Mouse (Mus musculus): ENCODE measurements around the gene Usp2.

Usp2 gene

DNA sequence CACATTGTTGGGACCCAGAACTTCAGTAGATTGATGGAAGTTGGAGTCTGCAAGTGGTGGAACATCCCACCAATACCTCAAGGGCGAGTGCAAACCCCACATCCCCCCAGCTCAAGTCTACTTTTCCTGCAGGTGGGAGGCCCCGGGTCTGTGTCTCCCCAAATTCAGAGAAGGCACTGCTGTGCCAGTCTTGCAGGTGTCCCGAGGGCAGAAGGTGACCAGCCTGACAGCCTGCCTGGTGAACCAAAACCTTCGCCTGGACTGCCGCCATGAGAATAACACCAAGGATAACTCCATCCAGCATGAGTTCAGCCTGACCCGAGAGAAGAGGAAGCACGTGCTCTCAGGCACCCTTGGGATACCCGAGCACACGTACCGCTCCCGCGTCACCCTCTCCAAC lies 20.4 kb upstream of the Usp2 start:
- DNase-seq (ENCODE audit: low spot score), result no peak

DNA sequence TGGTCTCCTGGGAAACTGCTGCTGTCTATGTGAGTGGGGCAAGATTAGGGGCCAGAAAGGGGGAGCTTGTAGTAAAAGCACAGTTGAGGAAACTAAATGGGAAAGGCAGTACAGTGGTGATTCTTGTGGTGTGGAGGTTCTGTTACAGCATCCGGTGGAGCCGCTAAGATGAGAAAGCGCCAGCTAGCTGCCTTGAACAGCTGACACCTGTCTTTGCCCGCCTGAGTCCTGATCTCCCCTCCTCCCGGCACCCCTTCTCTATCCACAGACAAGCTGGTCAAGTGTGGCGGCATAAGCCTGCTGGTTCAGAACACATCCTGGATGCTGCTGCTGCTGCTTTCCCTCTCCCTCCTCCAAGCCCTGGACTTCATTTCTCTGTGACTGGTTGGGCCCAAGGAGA lies 19.8 kb upstream of the Usp2 start:
- DNase-seq (ENCODE audit: low spot score), result no peak

DNA sequence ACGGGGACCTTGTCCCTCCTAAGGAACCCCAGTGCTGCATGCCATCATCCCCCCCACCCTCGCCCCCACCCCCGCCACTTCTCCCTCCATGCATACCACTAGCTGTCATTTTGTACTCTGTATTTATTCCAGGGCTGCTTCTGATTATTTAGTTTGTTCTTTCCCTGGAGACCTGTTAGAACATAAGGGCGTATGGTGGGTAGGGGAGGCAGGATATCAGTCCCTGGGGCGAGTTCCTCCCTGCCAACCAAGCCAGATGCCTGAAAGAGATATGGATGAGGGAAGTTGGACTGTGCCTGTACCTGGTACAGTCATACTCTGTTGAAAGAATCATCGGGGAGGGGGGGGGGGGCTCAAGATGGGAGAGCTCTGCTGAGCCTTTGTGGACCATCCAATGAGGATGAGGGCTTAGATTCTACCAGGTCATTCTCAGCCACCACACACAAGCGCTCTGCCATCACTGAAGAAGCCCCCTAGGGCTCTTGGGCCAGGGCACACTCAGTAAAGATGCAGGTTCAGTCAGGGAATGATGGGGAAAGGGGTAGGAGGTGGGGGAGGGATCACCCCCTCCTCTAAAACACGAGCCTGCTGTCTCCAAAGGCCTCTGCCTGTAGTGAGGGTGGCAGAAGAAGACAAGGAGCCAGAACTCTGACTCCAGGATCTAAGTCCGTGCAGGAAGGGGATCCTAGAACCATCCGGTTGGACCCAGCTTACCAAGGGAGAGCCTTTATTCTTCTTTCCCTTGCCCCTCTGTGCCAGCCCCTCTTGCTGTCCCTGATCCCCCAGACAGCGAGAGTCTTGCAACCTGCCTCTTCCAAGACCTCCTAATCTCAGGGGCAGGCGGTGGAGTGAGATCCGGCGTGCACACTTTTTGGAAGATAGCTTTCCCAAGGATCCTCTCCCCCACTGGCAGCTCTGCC lies 19.0 kb upstream of the Usp2 start:
- DNase-seq (ENCODE audit: low spot score), result no peak

DNA sequence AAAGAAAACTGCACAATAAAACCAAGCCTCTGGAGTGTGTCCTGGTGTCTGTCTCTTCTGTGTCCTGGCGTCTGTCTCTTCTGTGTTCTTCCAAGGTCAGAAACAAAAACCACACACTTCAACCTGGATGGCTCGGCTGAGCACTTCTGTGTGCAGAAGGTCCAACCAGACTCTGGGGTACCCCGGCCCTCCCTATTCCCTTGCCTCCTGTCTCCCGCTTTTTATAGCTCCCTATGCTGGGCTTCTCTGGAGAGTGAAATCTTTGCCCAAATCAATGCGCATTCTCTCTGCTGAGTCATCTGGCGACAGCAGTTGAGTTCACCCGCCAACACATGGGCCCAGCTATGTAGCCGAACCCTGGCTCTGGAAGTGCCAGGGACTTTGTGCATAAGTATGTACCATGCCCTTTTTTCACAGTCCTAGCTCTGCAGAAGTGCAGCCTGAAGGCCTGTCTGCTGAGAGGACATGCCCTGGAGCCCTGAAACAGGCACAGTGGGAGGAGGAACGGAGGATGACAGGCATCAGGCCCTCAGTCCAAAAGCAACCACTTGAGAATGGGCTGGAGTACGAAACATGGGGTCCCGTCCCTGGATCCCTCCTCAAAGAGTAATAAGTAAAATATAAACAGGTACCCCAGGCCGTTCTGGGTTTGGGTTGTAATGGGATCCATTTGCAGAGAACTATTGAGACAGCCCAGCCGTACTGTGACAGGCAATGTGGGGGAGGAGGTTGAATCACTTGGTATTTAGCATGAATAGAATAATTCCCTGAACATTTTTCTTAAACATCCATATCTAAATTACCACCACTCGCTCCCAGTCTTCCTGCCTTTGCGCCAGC lies 18.1 kb upstream of the Usp2 start:
- no peak for DNase-seq (ENCODE audit: low spot score)

DNA sequence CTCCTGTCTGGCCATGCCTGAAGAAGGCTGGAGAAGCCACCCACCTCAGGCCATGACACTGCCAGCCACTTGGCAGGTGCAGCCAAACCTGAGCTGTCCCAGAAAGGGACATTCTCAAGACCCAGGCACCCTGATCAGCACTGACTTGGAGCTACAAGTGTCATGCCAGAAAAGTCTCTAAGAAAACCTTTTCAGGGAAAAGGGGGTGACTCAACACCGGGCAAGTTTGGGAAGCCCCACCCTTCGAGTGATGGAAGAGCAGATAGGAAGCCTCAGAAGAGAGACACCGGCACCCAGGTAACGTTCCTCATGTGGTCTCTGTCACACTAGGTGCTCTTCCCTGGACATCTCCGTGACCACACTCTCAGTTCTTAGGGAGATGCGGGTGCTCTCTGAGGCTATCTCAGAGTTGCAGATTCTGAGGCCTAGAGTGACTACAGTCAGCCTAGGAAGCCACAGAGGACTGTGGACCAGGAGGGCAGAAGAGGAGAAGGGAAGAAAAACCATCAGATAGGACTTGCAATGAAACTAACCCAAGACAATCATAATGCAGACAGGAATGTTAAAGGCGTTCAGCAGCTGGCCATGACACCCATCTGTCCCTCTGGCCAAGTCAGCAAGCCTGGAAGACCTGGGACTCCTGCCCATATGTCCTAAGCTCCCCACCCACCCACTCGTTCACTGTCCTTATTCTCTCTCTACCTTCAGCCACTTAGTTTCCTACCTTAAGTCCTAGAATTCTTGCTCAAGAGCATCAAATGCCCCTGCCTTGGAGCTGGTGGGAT lies 17.2 kb upstream of the Usp2 start:
- no peak for DNase-seq (ENCODE audit: low spot score)

DNA sequence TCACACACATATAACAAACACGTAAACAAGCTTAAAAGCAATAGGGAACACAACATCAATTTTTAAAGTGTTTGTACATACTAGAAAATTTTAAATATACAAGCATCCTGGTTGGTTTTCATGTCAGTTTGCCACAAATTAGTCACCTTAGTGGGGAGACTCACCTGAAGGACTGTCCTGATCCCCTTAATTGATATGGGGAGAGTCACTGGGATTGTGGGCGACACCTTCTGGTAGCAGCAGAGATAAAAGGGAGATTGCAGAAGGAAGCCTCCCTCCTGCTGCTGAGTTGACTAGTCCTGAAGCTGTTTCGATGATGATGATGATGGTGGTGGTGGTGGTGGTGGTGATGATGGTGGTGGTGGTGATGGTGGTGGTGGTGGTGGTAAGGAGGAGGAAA lies 14.0 kb upstream of the Usp2 start:
- DNase-seq (ENCODE audit: low spot score), result no peak

DNA sequence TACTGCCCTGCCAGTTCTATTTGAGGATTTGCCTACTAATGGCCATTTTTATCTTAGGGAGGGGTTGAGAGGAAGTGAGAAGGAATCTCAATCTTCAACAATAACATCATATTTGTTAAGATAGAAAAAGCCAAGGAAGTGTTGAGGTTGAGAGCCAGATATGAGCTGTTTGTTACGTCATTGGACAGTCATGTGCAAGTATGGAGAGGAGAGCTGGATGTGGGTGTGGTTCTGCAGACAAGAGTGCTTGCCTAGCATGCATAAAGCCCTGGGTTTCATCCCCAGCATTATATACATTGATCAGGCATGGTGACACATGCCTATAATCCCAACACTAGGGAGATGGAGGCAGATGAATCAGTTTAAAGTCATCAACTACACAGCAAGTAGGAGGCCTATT lies 12.9 kb upstream of the Usp2 start:
- DNase-seq (ENCODE audit: low spot score), result no peak

DNA sequence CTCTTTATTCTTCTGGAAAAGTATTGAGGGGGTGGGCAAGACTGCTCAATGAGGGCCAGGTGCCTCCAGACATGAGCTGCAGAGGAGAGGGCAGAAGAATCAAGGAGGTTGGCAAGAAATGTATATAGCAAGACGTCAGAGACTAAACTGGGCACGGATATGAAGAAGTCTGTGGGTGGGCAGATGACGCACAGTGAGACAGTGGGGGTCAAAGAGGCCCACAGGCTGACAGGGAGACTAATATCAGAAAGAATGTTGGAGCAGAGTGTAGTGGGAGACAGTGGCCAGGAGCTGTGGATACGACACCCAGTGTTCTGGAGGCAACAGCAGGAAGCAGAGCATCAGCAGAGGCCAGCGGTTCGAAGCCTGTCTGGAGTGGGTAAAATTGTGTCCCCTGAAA lies 8.2 kb upstream of the Usp2 start:
- no peak for DNase-seq (ENCODE audit: low spot score)

DNA sequence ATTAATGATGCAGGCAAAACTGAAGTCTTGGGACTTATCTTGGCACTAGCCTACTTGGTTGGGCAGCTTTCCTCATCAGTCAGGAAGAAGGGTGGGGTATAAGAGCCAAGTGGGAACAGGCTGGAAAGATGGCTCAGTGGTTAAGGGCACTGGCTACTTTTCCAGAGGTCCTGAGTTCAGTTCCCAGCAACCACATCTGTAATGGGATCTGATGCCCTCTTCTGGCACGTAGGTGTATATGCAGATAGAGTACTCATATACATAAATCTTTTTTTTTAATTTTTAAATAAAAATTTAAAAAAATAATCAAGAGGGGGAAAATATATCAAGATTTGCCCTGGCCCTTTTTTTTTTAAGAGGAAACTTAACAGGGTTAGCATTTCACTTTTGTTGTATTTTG lies 1.6 kb upstream of the Usp2 start:
- DNase-seq (ENCODE audit: low spot score), result no peak

DNA sequence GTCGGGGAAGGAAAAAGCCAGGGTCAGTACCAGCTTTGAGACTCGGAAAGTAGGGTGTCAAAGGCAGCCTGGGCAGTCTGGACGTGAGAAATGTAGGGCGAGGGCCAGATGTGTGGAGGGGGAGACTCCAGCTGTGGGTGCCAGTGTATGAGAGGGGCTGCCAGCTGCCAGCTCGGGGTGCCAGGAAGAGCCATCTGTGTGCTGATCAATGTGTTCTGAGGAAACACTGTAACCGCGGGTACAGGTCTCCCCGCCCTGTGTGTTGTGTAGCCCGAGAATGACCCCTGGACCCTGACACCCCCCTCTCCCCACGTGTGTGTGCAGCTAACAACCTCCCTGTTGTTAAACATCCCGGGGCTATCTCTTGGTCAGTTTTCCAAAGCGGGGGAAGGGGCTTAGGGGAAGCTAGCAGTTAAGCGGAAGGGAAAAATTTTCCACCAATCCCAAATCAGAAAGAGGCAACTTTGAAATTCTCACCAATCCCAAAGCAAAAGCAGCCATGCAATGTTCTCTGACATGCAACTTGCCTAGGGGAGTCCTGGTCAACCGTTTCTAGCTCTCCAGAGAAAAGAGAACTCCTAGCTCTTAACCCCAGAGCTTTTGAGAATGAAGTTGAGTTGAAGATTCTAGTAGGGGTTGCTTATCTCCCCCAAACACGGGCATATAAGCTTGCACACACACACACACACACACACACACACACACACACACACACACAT lies 579 bp downstream of the Usp2 start:
- no peak for DNase-seq (ENCODE audit: low spot score)

DNA sequence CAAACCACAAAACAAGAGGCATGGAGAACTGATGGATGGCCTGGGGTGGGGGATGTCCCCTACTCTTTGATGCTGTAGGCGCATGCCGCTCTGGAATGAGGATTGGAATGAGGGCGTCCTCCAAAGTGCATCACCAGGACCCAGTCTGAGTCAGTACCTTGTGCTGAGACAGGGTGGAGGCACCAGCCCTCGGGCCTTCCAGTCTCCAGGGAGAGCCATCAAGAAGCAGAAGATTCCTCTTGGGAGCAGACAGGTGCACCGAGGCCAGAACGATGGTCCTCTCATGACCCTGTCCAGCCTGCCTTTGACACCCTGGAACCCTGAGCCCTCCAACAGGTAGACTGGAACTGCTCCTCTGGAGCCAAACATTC lies 1.1 kb downstream of the Usp2 start:
- no peak for DNase-seq (ENCODE audit: low spot score)

DNA sequence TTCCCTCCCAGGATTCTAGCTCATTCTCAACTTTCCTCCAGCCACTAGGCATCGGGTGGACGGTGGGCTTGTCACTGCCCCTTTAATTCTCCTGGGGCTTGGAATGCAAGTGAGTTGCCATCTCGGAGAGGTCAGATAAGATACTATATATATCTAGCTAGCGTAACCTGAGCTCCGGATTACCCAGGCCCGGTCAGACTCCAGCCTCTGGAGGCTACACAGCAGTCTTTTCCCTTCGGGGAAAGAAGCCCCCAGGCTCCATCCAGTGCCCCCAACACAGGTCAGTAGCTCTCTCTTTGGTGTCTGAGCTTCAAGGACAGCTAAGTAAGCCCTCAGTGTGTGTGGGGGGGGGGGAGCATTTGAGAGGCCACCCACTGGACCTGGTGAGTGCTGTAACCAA lies 2.4 kb downstream of the Usp2 start:
- DNase-seq (ENCODE audit: low spot score), result no peak

DNA sequence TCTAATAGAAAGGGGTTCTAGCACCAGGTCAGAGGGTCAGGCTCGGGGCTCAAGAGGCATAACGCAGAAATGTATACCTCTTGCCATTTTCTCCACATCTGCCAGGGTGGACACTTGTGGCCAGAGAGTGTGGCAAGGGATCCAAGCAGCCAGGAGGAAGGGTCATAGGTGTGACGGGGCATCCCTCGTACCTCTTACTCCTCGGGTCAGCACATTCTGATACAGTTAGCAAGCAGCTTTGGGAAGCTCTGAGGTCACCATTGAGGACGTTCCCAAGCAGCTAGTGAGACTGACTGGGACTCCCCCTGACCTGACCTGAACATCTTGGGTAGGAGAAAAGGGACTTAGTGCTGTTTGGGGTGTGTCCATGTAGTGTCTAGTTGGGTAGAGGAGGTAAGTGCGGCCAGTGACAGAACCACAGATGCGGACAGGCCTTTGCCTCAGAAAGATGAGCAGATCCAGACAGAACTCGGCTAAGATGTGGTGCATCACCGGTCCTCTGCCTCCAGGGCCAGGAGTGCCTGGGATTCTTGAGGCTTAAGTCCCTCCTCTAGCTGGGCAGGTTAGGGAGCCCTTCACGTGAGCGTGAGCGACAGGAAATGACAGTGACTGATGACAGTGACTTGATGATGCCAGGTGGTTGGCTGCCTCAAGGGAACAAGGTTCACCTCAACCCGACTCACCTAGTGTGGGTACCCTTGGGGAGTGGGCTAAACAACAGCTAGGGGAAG lies 3.5 kb downstream of the Usp2 start:
- no peak for DNase-seq (ENCODE audit: low spot score)

DNA sequence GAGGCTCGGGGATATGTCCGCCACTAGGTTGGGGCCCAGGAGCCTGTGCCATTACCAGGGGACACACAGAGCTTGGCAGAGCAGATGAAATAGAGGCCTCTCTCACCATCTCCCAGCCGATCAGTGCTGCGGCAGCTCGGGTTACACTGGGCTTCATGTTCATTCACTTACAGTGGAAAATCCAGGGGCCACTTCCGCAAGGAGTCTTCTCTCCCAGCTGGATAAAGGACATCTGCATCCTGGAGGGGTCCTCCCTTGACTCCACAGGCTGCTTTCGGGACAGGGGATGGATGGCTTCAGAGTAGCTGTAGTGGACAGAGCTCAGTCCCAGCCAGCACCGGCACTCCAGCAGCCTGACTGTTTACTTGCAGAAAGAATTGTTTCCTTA lies 4.0 kb downstream of the Usp2 start:
- no peak for DNase-seq (ENCODE audit: low spot score)

DNA sequence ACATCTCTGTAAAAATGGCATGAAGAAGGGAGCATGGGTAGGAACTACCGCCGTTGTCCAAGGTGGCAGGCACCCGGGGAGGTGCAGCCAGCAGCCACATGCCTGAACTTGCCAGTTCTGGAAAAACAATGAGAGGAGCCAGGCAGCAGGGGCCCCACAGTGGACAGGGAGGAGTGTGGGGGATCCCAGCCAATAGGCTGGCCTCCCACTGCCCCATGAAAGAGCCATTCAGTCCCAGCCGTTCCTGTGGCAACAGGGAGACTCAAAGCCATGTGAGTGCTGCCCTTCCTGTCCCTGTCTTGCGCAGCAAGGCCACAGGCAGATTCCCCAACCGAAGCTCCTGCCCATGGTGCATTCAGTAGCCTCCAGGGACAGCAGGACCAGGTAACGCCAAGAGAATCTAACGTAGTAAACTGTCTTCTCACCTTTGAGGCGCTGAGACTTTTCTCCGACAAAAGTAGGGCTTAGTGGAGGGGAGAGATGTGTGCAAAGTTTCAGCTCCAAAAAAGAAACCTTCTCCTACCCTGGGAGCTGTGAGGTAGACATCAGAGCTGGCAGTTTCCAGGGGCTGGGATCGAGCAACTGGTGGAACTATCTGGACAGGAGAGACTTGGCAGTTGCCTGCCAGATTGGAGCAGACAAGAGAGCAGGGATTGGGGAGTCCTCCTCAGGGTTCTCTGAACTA lies 5.2 kb downstream of the Usp2 start:
- no peak for DNase-seq (ENCODE audit: low spot score)

DNA sequence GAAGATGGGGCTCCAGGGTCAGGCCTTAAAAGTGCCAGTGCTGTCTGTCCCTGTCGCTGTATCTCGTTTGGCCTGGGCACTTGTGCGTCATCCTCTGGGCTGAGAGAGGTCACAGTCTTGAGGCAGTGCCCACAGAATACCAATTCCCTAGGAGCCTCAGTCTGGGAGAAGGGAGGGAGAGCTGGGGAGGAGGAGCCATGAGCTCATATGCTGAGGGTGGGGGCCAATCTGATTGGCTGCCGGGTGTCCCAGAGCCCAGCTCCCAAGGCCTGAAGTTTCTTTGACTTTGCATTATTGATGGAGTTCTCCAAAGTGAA lies 5.7 kb downstream of the Usp2 start:
- DNase-seq (ENCODE audit: low spot score), result no peak

DNA sequence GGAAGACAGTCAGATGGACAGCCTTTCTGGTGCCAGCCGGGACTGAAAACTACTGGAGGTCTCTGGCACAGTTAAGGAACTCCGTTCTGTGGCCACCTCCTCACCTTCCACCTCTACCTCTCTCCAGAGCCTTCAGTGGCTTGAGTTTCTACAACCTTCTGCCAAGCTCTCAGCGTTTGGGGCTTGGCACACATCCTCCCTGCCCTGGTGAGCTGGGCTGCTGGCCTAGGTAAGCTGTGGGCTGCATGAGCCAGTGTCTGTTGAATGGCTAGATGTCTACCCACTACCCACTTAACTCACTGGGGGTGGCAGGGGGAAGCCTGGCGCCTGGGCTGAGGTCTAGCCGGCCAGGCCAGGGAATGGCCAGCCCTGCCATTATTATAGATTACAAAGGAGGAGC lies 6.3 kb downstream of the Usp2 start:
- no peak for DNase-seq (ENCODE audit: low spot score)

DNA sequence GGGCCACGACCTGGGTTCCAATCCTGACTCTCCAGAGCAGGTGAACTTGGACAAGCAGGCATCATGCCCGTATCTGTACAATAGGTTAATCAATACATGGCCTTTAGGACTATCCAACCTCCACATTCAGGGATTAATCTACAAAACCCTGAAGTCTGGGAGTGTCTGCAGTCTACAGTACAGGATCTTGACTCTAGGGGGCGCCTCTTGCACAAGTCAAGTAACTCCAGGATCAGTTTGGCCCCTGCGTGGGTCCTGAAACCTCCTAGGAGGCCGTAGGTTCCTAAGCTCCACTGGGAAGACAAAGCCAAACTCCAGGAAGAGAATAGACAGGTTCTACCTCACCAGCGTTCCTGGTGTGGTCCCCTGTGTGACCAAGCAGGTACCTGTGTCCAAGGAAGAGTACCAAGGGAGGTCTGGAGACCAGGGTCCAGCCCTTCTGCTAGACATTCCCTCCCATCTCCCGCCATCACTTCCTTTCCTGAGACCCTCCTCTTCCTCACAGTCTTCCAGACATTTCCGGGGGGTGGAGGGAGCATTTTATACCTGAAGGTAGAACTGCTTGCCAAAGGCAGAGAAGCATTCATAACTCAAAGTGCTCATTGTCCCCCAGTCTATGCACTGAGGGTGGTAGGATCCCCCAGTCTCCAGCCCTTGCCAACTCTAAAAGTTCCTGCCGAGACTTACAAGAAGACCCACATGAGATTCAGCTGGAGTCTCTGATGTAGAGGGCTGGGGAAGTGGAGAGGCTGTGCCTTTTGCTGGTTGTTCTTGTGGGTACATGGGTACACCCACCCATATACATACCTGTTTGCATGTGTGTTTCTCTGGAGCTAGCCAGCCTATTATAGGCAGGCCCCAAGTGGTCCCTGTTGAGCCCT lies 7.8 kb downstream of the Usp2 start:
- no peak for DNase-seq (ENCODE audit: low spot score)

DNA sequence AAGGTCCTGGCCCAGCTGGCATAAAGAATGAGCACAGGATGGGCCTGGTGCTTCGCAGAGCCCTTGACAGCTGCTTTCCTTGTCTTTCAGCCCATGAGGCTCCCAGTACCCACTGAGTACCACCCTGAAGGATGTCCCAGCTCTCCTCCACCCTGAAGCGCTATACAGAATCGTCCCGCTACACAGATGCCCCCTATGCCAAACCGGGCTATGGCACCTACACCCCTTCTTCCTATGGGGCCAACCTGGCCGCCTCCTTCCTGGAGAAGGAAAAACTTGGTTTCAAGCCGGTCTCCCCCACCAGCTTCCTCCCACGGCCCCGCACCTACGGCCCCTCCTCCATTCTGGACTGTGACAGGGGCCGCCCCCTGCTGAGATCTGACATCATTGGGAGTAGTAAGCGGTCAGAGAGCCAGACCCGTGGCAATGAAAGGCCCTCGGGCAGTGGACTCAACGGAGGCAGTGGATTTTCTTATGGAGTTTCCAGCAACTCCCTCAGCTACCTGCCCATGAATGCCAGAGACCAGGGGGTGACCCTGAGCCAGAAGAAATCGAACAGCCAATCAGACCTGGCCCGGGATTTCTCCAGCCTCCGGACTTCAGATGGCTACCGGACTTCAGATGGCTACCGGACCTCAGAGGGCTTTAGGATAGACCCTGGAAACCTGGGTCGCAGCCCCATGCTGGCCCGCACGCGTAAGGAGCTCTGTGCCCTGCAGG lies 8.6 kb downstream of the Usp2 start:
- DNase-seq (ENCODE audit: low spot score), result no peak
